Mouse (Mus musculus) limb, embryonic 15.5 days (tissue): ENCODE results near the gene Phox2a. TPM values are rescaled to one million over a fixed set of nuclear protein-coding genes. Genes with fewer than 3 reads are reported as not detected.

Experiments
- ATAC-seq: fragments of 200-750 bp; cut with Nextera tagmentation; 2 replicates; pipeline ENCODE4 v1.8.0; 2017; ENCODE audit warnings: low read depth, moderate TSS enrichment; ENCODE audit not compliant: insufficient number of reproducible peaks, low FRiP score, low TSS enrichment
- H3K27ac ChIP-seq: fragments of 300-500 bp; sonication (generic); 2 replicates; pipeline ENCODE4 v1.5.1; 2015; ENCODE audit warnings: moderate library complexity, mild to moderate bottlenecking, inconsistent platforms
- H3K27me3 ChIP-seq: fragments of 300-500 bp; sonication (generic); 2 replicates; pipeline ENCODE4 v1.6.1; 2015; ENCODE audit warnings: inconsistent platforms
- H3K36me3 ChIP-seq: fragments of 300-500 bp; sonication (generic); 2 replicates; pipeline ENCODE4 v1.6.1; 2015; ENCODE audit warnings: inconsistent platforms
- H3K4me1 ChIP-seq: fragments of 300-500 bp; sonication (generic); 2 replicates; pipeline ENCODE4 v1.6.1; 2015; ENCODE audit warnings: inconsistent platforms
- H3K4me2 ChIP-seq: fragments of 300-500 bp; sonication (generic); 2 replicates; pipeline ENCODE4 v1.6.1; 2015; ENCODE audit warnings: mild to moderate bottlenecking, inconsistent platforms
- H3K4me3 ChIP-seq: fragments of 300-500 bp; sonication (generic); 2 replicates; pipeline ENCODE4 v1.5.1; 2015; ENCODE audit warnings: mild to moderate bottlenecking, inconsistent platforms
- H3K9ac ChIP-seq: fragments of 300-500 bp; sonication (generic); 2 replicates; pipeline ENCODE4 v1.6.1; 2015; ENCODE audit warnings: inconsistent platforms
- H3K9me3 ChIP-seq: fragments of 300-500 bp; sonication (generic); 2 replicates; pipeline ENCODE4 v1.6.1; 2016; ENCODE audit warnings: inconsistent platforms
- WGBS: fragments of 180-500 bp; shearing (Covaris S2); methylation state at CpG from one replicate; pipeline ENCODE4 v1.1.7; 2015; 5-methylcytosine and 5-hydroxymethylcytosine counted together
- polyA plus RNA-seq: library from polyadenylated mRNA; unstranded; fragments of >200 nt; fragmentation: Nextera tagmentation; extraction: Ambion mirVana; gene quantifications from 2 replicates; pipeline ENCODE4 v1.2.1, GENCODE M21; 2015

The Phox2a gene
- polyA plus RNA-seq: 0.14 and 0.23 TPM in 2 replicates

GRCm38 (mm10) chr7:101817861-101818401 lies at the start of gene Phox2a:
TSS of gene Phox2a (plus strand) at chr7:101818313.
- no peaks in the 10 kb centered on the region for H3K36me3 ChIP-seq
- H3K4me2 ChIP-seq: peak within 1 kb of the TSS; percentile 50
- no peak within 1 kb of the TSS for H3K27ac ChIP-seq
- no peak; the same call in 1 of the 2 replicates for ATAC-seq
- under 1% methylated on average over 44 of the region's 45 CpGs for WGBS
- H3K4me1 ChIP-seq: peaks cover 34% of the 10 kb centered on the region
- no peak within 1 kb of the TSS for H3K9ac ChIP-seq
- H3K4me3 ChIP-seq: peak within 1 kb of the TSS; percentile 34
- H3K9me3 ChIP-seq: no peaks in the 10 kb centered on the region
- H3K27me3 ChIP-seq: peaks cover 78% of the 10 kb centered on the region

GRCm38 (mm10) chr7:101770051-101770450 lies 48.1 kb upstream of the Phox2a start:
- Histone ChIP-seq H3K4me3 (no peak overlapping the region), H3K4me2 (no peak overlapping the region)
- WGBS: 72% methylated on average over 7 of the region's 7 CpGs

GRCm38 (mm10) chr7:101771604-101772003 lies 46.5 kb upstream of the Phox2a start:
- Histone ChIP-seq H3K4me3 (no peak overlapping the region), H3K9me3 (no peaks in the 10 kb centered on the region), H3K4me1 (peaks cover 7% of the 10 kb centered on the region), H3K4me2 (no peak overlapping the region), H3K27ac (no peak overlapping the region), H3K9ac (no peak overlapping the region), H3K27me3 (no peaks in the 10 kb centered on the region), H3K36me3 (0 out of 2 replicates have a peak, but pooled peaks cover 6% of the 10 kb centered on the region)
- no peak for ATAC-seq
- 61% methylated on average over 1 of the region's 1 CpGs for WGBS

More at GRCm38 (mm10) chr7:101770051-101770450, 48.1 kb upstream of the Phox2a start:
- Histone ChIP-seq H3K9me3 (no peaks in the 10 kb centered on the region), H3K9ac (no peak overlapping the region), H3K36me3 (peaks cover 4% of the 10 kb centered on the region; the same call in 1 of the 2 replicates), H3K4me1 (peaks cover 7% of the 10 kb centered on the region), H3K27ac (no peak overlapping the region), H3K27me3 (no peaks in the 10 kb centered on the region)
- no peak for ATAC-seq

- H3K4me1 ChIP-seq: peaks cover 7% of the 10 kb centered on the region
- no peak for ATAC-seq
- 61% methylated on average over 8 of the region's 8 CpGs for WGBS
These were observed 45.4 kb upstream of the Phox2a start for GRCm38 (mm10) chr7:101772687-101773086.

GRCm38 (mm10) chr7:101777053-101777452 lies 41.1 kb upstream of the Phox2a start:
- no peak for ATAC-seq
- Histone ChIP-seq H3K4me1 (no peaks in the 10 kb centered on the region), H3K9ac (no peak overlapping the region), H3K9me3 (no peaks in the 10 kb centered on the region), H3K27ac (no peak overlapping the region), H3K36me3 (peaks cover 26% of the 10 kb centered on the region), H3K4me2 (no peak overlapping the region), H3K4me3 (no peak overlapping the region), H3K27me3 (no peaks in the 10 kb centered on the region)
- WGBS: 91% methylated on average over 1 of the region's 1 CpGs

More at GRCm38 (mm10) chr7:101772687-101773086, 45.4 kb upstream of the Phox2a start:
- no peaks in the 10 kb centered on the region for H3K9me3 ChIP-seq
- no peak overlapping the region for H3K27ac ChIP-seq
- no peak overlapping the region for H3K4me2 ChIP-seq
- H3K9ac ChIP-seq: no peak overlapping the region
- no peaks in the 10 kb centered on the region for H3K27me3 ChIP-seq
- H3K4me3 ChIP-seq: no peak overlapping the region
- H3K36me3 ChIP-seq: 0 out of 2 replicates have a peak, but pooled peaks cover 6% of the 10 kb centered on the region

- Histone ChIP-seq H3K27me3 (peaks cover 76% of the 10 kb centered on the region), H3K4me2 (peak overlapping the region; percentile 95), H3K4me1 (peaks cover 43% of the 10 kb centered on the region), H3K9ac (no peak overlapping the region), H3K36me3 (peaks cover 24% of the 10 kb centered on the region), H3K27ac (no peak overlapping the region), H3K4me3 (peak overlapping the region; percentile 46), H3K9me3 (no peaks in the 10 kb centered on the region)
- 3% methylated on average over 35 of the region's 35 CpGs for WGBS
- no peak for ATAC-seq
These were observed 2.4 kb downstream of the Phox2a start for GRCm38 (mm10) chr7:101820295-101821030.

GRCm38 (mm10) chr7:101821571-101822501 lies 3.7 kb downstream of the Phox2a start:
- H3K4me1 ChIP-seq: peaks cover 43% of the 10 kb centered on the region
- peak overlapping the region; percentile 46 for H3K4me3 ChIP-seq
- H3K9me3 ChIP-seq: no peaks in the 10 kb centered on the region
- peaks cover 38% of the 10 kb centered on the region for H3K36me3 ChIP-seq
- H3K27me3 ChIP-seq: peaks cover 67% of the 10 kb centered on the region
- H3K27ac ChIP-seq: 0 out of 2 replicates have a peak overlapping the region, but pooled peaks have one; percentile 8
- peak overlapping the region; percentile 95 for H3K4me2 ChIP-seq
- 0 out of 2 replicates have a peak overlapping the region, but pooled peaks have one; percentile 31 for H3K9ac ChIP-seq
- under 1% methylated on average over 71 of the region's 71 CpGs for WGBS
- peak; percentile 28; the same call in 1 of the 2 replicates for ATAC-seq

GRCm38 (mm10) chr7:101822836-101823757 lies 5.0 kb downstream of the Phox2a start:
- H3K4me3 ChIP-seq: no peak overlapping the region
- ATAC-seq: peak; percentile 13; the same call in 1 of the 2 replicates
- peaks cover 54% of the 10 kb centered on the region for H3K27me3 ChIP-seq
- H3K27ac ChIP-seq: no peak overlapping the region
- H3K4me1 ChIP-seq: peaks cover 39% of the 10 kb centered on the region
- H3K9ac ChIP-seq: no peak overlapping the region
- no peaks in the 10 kb centered on the region for H3K9me3 ChIP-seq
- no peak overlapping the region for H3K4me2 ChIP-seq
- peaks cover 51% of the 10 kb centered on the region for H3K36me3 ChIP-seq
- 35% methylated on average over 32 of the region's 32 CpGs for WGBS

- no peak overlapping the region for H3K9ac ChIP-seq
- H3K9me3 ChIP-seq: no peaks in the 10 kb centered on the region
- H3K27me3 ChIP-seq: peaks cover 45% of the 10 kb centered on the region
- peaks cover 34% of the 10 kb centered on the region for H3K4me1 ChIP-seq
- peaks cover 60% of the 10 kb centered on the region for H3K36me3 ChIP-seq
- H3K4me2 ChIP-seq: no peak overlapping the region
- H3K27ac ChIP-seq: no peak overlapping the region
- ATAC-seq: peak; percentile 26
- H3K4me3 ChIP-seq: no peak overlapping the region
- 78% methylated on average over 18 of the region's 18 CpGs for WGBS
These were observed 5.9 kb downstream of the Phox2a start for GRCm38 (mm10) chr7:101823758-101824630.

- Histone ChIP-seq H3K4me1 (peaks cover 22% of the 10 kb centered on the region), H3K9ac (no peak overlapping the region), H3K36me3 (peaks cover 85% of the 10 kb centered on the region), H3K4me2 (no peak overlapping the region), H3K4me3 (no peak overlapping the region), H3K9me3 (no peaks in the 10 kb centered on the region), H3K27ac (no peak overlapping the region), H3K27me3 (no peaks in the 10 kb centered on the region)
- 98% methylated on average over 3 of the region's 3 CpGs for WGBS
- ATAC-seq: no peak
These were observed 12.3 kb downstream of the Phox2a start for GRCm38 (mm10) chr7:101830373-101830772.
